Mouse (Mus musculus): ENCODE measurements around the gene Hist1h2be. TPM values are rescaled to one million over a fixed set of nuclear protein-coding genes. Genes with fewer than 3 reads are reported as not detected.
"Not testable (repeated sequence)": the region's sequence is repeated elsewhere in the genome, so short reads cannot be mapped to it uniquely, and the experiment has no call there.

Gene Hist1h2be
- polyA plus RNA-seq, 1 experiment from 2014 or later = 1.6 TPM

- H3K36me3 ChIP-seq, H3K9me3 ChIP-seq, H3K27me3 ChIP-seq: not testable (repeated sequence)
- Histone ChIP-seq H3K4me1 (replicated peaks) (peaks cover 28% of the 10 kb centered on the region), H3K27ac (replicated peaks) (peak within 1 kb of the TSS; percentile 90), H3K9ac (peak within 1 kb of the TSS; percentile 69), H3K4me2 (peak within 1 kb of the TSS; percentile 65), H3K4me3 (peak within 1 kb of the TSS; percentile 46)
- WGBS = under 1% methylated on average over 47 of the region's 47 CpGs
- peak; percentile 88 for ATAC-seq (ENCODE audit: low read depth)
Measured at GRCm38 (mm10) chr13:23551146-23551834, 69.6 kb downstream of the Hist1h2be start, which contains the start of gene Hist1h4f. Gene Hist1h4f, minus strand, starts transcription at chr13:23551648.

- 3% methylated on average over 3 of the region's 3 CpGs for WGBS
- Histone ChIP-seq H3K4me2 (peak overlapping the region; percentile 65), H3K4me3 (peak overlapping the region; percentile 46), H3K9me3 (no peaks in the 10 kb centered on the region), H3K27ac (replicated peaks) (peak overlapping the region; percentile 90), H3K9ac (peak overlapping the region; percentile 69), H3K4me1 (replicated peaks) (peaks cover 27% of the 10 kb centered on the region), H3K27me3 (no peaks in the 10 kb centered on the region), H3K36me3 (no peaks in the 10 kb centered on the region)
- ATAC-seq (ENCODE audit: low read depth) = no peak
Measured at GRCm38 (mm10) chr13:23550761-23551145, 70.2 kb downstream of the Hist1h2be start.

GRCm38 (mm10) chr13:23546694-23547093, 74.2 kb downstream of the Hist1h2be start:
- Histone ChIP-seq H3K27ac (replicated peaks) (no peak overlapping the region), H3K4me1 (replicated peaks) (peaks cover 12% of the 10 kb centered on the region), H3K4me2 (no peak overlapping the region), H3K9ac (no peak overlapping the region), H3K27me3 (no peaks in the 10 kb centered on the region), H3K36me3 (no peaks in the 10 kb centered on the region), H3K4me3 (no peak overlapping the region), H3K9me3 (no peaks in the 10 kb centered on the region)
- WGBS = 84% methylated on average over 5 of the region's 5 CpGs
- ATAC-seq (ENCODE audit: low read depth) = no peak

GRCm38 (mm10) chr13:23544787-23545120, 76.2 kb downstream of the Hist1h2be start:
- Histone ChIP-seq H3K9ac (peak overlapping the region; percentile 78), H3K4me2 (peak overlapping the region; percentile 67), H3K27ac (replicated peaks) (peak overlapping the region; percentile 92), H3K4me3 (peak overlapping the region; percentile 48)
- H3K9me3 ChIP-seq; H3K36me3 ChIP-seq; H3K4me1 ChIP-seq (replicated peaks); H3K27me3 ChIP-seq: not testable (repeated sequence)
- peak; percentile 45 for ATAC-seq (ENCODE audit: low read depth)
- WGBS = under 1% methylated on average over 14 of the region's 14 CpGs

GRCm38 (mm10) chr13:23543965-23544786, 76.7 kb downstream of the Hist1h2be start, which contains the start of gene Hist1h3f:
Gene Hist1h3f, plus strand, starts transcription at chr13:23544052.
- no peaks in the 10 kb centered on the region for H3K27me3 ChIP-seq
- peak; percentile 95 for ATAC-seq (ENCODE audit: low read depth)
- H3K9me3 ChIP-seq = no peaks in the 10 kb centered on the region
- H3K4me3 ChIP-seq = peak within 1 kb of the TSS; percentile 48
- H3K4me2 ChIP-seq = peak within 1 kb of the TSS; percentile 67
- peak within 1 kb of the TSS; percentile 92 for H3K27ac ChIP-seq (replicated peaks)
- peaks cover 6% of the 10 kb centered on the region for H3K4me1 ChIP-seq (replicated peaks)
- H3K36me3 ChIP-seq = no peaks in the 10 kb centered on the region
- H3K9ac ChIP-seq = peak within 1 kb of the TSS; percentile 78
- WGBS = under 1% methylated on average over 31 of the region's 45 CpGs

GRCm38 (mm10) chr13:23542999-23543607, 77.8 kb downstream of the Hist1h2be start, which contains the start of gene Hist1h2bh:
Gene Hist1h2bh, minus strand, starts transcription at chr13:23543392.
- Histone ChIP-seq H3K4me3 (peak within 1 kb of the TSS; percentile 48), H3K4me2 (peak within 1 kb of the TSS; percentile 67), H3K9ac (peak within 1 kb of the TSS; percentile 67), H3K27ac (replicated peaks) (peak within 1 kb of the TSS; percentile 92)
- not testable (repeated sequence) for H3K9me3 ChIP-seq; H3K36me3 ChIP-seq; H3K4me1 ChIP-seq (replicated peaks); H3K27me3 ChIP-seq
- WGBS = under 1% methylated on average over 34 of the region's 42 CpGs
- ATAC-seq (ENCODE audit: low read depth) = peak; percentile 90

- ATAC-seq (ENCODE audit: low read depth); H3K36me3 ChIP-seq; H3K4me1 ChIP-seq (replicated peaks); H3K27me3 ChIP-seq; H3K9me3 ChIP-seq: not testable (repeated sequence)
- peak overlapping the region; percentile 46 for H3K4me3 ChIP-seq
- peak overlapping the region; percentile 66 for H3K9ac ChIP-seq
- WGBS = 6% methylated on average over 3 of the region's 3 CpGs
- peak overlapping the region; percentile 67 for H3K4me2 ChIP-seq
- H3K27ac ChIP-seq (replicated peaks) = peak overlapping the region; percentile 74
Measured at GRCm38 (mm10) chr13:23542225-23542980, 78.5 kb downstream of the Hist1h2be start.

GRCm38 (mm10) chr13:23541497-23541896, 79.4 kb downstream of the Hist1h2be start:
- Histone ChIP-seq H3K9me3 (no peaks in the 10 kb centered on the region), H3K36me3 (no peaks in the 10 kb centered on the region), H3K9ac (no peak overlapping the region), H3K4me3 (no peak overlapping the region), H3K27ac (replicated peaks) (no peak overlapping the region), H3K4me2 (no peak overlapping the region), H3K4me1 (replicated peaks) (peaks cover 13% of the 10 kb centered on the region), H3K27me3 (no peaks in the 10 kb centered on the region)
- ATAC-seq (ENCODE audit: low read depth) = no peak
- WGBS = 90% methylated on average over 3 of the region's 3 CpGs

GRCm38 (mm10) chr13:23539821-23540220, 81.1 kb downstream of the Hist1h2be start:
- not testable (repeated sequence) for H3K4me3 ChIP-seq; ATAC-seq (ENCODE audit: low read depth); H3K27me3 ChIP-seq; H3K36me3 ChIP-seq; H3K4me2 ChIP-seq; H3K9ac ChIP-seq; H3K9me3 ChIP-seq; H3K27ac ChIP-seq (replicated peaks)
- peaks cover 23% of the 10 kb centered on the region for H3K4me1 ChIP-seq (replicated peaks)
- 58% methylated on average over 1 of the region's 1 CpGs for WGBS

- no peak overlapping the region for H3K4me3 ChIP-seq
- H3K9ac ChIP-seq = no peak overlapping the region
- H3K4me1 ChIP-seq (replicated peaks) = peaks cover 34% of the 10 kb centered on the region
- 71% methylated on average over 5 of the region's 5 CpGs for WGBS
- ATAC-seq (ENCODE audit: low read depth) = no peak
- H3K27ac ChIP-seq (replicated peaks) = no peak overlapping the region
- no peaks in the 10 kb centered on the region for H3K9me3 ChIP-seq
- no peaks in the 10 kb centered on the region for H3K36me3 ChIP-seq
- H3K4me2 ChIP-seq = no peak overlapping the region
- H3K27me3 ChIP-seq = no peaks in the 10 kb centered on the region
Measured at GRCm38 (mm10) chr13:23538249-23538648, 82.7 kb downstream of the Hist1h2be start.

- Histone ChIP-seq H3K4me3 (no peak overlapping the region; the same call in 1 of the 2 replicates), H3K36me3 (no peaks in the 10 kb centered on the region), H3K9ac (0 out of 2 replicates have a peak overlapping the region, but pooled peaks have one; percentile 9), H3K27me3 (no peaks in the 10 kb centered on the region), H3K4me1 (replicated peaks) (peaks cover 39% of the 10 kb centered on the region), H3K27ac (replicated peaks) (no peak overlapping the region), H3K9me3 (no peaks in the 10 kb centered on the region), H3K4me2 (peak overlapping the region; percentile 74)
- WGBS = 87% methylated on average over 3 of the region's 3 CpGs
- ATAC-seq (ENCODE audit: low read depth) = no peak
Measured at GRCm38 (mm10) chr13:23537006-23537710, 83.8 kb downstream of the Hist1h2be start.

All from neural tube, embryonic 13.5 days (tissue).